Mouse (Mus musculus): ENCODE data around the gene Trim17.
A peak's percentile ranks its signal among the peaks of the same experiment; 100 is the strongest.

Gene Trim17

DNA sequence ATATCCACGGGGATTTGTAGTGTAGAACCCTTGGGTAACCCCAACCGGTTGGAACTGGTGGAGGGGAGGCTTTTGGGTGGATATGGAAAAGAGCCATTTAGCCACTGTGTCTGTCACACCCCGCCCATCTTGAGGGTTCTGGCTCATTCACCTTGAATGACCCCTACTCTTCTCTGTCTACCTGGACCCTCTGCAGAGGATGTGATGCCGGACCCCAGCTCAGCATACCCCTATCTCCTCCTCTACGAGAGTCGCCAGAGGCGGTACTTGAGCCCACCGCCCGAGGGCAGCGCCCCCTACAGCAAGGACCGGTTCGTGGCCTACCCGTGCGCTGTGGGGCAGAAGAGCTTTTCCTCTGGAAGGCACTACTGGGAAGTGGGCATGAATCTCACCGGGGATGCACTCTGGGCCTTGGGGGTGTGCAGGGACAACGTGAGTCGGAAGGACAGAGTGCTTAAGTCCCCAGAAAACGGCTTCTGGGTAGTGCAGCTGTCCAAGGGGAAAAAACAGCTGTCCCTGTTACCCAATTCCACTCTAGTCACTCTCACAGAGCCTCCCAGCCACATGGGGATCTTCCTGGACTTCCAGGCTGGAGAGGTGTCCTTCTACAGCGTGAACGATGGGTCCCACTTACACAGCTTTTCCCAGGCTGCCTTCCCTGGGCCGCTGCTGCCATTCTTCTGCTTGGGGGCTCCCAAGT is 16.5 kb downstream of the Trim17 start:
- DNase-seq, result no peak

DNA sequence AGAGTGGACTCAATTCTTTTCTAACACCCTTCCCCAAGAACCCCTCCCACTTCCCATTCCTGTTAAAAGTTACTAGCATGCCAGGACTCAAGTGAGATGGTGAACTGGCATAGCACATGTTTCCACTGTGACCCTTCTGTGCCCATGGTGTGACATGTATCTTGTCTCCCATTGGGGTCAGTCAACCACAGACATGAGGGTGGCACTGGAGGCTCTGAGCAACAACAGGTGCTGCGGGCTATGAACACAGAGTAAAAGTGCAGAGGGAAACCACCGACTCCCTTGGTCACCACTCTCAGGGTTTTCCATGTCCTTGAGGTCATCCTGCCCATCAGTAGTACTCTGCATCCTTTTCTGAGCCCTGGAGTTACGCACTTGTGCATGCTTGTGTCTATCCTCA is 17.3 kb downstream of the Trim17 start:
- DNase-seq, result no peak

DNA sequence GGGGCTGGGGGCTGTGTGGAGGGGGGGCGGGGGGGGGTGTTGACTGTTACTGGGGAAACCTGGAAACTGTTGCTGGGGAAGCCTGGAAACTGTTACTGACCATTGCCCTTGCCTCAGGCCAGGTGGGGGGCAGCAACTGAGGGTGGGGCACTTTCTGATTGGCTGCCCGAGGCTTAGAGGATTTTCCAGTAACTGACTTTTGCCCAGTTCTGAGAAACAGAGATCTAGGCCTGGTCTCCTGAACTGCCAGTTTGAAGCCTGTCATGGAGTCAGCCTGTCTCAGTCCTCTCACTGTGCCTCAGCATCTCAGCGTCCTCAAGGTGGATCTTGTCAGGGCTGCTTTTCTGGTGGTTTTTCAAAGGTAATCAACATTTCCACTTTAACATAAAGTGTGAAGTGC is 19.9 kb downstream of the Trim17 start:
- DNase-seq, result no peak

DNA sequence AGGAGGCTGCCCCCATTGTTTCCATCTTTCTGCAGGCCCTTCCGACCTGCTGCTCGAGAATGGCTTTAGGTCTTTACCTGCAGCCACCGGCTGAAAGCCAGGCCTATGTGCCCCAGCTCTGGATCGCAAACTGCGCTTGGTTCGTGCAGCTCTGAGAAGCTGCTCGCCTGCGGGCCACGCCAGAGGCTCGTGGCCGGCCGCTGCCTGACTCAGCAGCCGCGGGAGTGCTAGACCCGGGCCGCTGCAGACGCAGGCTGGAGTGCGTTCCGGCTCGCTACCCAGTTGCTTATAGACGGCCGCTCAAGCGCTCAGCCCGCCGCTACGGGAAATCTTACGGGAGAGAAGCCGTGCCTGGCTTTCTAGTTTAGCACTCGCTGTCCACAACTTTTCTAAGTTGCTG is 22.7 kb downstream of the Trim17 start:
- no peak for DNase-seq

DNA sequence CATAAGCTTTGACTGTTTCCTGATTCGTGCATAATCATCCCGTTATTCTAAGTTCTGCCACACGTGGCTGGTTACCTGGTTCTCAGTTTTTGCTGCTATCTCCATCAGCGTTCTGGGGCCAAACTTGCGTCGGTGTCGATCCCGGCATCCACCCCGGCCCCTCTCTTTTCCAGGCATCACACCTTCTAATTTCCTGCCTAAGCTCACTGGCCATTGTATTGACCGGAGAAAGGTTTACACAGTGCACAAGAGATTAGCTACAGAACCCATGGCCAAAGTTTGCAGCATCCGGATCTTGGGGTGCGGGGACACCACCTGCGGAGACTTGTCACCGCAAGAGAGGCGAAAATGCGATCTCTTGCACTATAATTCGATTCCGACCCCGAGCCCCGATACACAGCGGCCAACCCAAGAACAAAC is 23.1 kb downstream of the Trim17 start:
- DNase-seq, result no peak

DNA sequence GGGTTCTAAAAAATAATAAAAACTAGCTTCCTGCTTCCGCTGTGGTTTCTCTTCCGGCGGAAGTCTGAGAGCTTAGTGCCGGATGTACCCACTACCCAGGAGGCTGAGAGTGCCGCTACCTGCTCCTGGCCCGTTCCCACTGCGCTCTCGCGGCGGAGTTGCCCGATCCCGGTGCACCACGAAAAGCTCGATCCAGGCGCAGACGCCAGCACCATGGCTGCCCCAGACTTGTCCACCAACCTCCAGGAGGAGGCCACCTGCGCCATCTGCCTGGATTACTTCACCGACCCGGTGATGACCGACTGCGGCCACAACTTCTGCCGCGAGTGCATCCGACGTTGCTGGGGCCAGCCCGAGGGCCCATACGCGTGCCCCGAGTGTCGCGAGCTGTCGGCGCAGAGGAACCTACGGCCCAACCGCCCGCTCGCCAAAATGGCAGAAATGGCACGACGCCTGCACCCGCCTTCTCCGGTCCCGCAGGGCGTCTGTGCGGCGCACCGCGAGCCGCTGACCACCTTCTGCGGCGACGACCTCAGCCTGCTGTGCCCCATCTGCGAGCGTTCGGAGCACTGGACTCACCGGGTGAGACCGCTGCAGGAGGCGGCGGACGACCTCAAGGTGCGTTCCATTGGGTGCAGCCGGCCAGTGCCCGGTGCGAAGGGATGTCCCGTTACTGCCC is 23.7 kb downstream of the Trim17 start, which contains the start of gene Trim11:
Gene Trim11, plus strand, starts transcription at position 67 of the 679 bp plus-strand sequence.
- peak; percentile 55 for DNase-seq

DNA sequence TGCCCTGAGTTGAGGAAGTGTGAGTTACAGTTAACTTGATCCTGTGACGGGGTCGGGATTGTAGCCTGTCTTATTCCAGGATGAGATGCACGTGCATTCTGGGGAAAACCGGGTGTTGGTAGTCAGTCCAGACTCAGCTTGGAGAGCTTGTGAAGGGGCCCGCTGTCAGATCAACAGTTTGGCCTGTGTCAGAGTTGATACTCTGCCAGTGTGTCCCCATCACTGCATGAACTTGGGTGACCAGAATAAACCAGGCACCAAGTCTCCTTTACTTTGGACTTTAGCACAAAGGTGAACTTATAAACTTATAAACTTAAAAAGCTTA is 24.2 kb downstream of the Trim17 start:
- DNase-seq, result no peak

DNA sequence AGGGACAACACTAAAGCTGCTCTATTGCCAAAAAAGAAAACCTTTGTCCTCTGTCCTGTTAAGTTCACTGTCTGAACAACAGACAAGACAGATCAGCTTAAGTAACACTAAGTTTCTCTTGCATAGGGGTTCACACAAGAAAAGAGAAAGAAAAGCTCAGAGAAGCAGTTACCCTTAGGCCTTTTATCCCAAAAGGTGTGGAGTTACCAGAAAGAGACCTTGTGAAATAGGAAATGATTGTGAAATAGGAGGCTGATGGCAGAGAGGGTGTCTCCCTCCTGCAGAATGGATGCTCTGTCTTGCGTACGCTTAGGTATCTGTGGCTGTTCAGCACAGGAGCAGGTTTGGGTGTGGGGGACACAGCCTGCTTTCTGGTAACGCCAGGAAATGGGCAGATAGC is 24.7 kb downstream of the Trim17 start:
- no peak for DNase-seq

DNA sequence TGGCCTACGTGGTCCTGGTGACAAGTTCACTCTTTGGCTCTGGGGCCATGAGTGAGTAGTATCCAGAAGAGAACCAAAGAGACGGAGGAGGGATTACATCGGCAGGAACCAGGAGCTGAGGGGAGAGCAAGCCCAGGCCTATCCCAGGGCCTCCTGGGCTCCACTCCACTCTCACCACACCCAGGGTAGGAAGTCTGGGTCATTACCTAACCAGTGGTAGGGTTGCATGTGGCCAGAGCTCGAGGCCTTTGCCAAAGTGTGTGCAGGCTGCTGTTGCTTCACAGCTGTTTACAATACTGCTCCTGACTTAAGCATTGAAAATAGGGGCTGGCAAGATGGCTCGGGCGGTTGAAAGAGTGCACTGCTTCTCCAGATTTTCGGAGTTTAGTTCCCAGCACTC is 25.2 kb downstream of the Trim17 start:
- DNase-seq, result no peak

DNA sequence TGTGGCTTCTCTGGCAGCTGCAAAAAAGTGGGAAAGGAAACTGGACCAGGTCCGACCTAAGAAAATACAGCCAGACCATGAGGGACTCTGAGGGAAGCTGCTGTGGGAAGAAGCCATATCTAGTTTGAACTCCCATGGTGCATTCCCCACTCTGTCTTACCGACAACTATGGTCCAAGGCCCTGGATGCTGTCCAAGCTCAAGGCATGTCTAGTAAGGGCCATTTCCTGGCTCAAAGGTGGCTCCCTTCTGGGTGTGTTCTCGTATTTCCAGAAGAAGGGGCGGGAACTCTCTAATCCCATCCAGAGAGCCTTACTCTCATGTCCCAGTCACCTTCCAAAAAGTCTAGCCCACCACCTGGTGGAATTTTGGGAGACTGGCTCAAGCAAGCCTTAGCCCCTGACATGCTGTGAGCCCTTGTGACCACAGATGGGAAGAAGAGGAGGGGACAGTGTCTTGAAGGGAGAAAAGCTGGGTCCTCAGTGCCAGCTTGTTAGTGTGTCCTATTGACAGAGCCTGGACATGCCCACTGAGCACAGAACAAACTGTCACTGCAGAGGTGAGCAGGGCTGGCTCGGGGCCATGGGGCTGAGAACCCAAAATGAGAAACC is 26.0 kb downstream of the Trim17 start:
- no peak for DNase-seq

DNA sequence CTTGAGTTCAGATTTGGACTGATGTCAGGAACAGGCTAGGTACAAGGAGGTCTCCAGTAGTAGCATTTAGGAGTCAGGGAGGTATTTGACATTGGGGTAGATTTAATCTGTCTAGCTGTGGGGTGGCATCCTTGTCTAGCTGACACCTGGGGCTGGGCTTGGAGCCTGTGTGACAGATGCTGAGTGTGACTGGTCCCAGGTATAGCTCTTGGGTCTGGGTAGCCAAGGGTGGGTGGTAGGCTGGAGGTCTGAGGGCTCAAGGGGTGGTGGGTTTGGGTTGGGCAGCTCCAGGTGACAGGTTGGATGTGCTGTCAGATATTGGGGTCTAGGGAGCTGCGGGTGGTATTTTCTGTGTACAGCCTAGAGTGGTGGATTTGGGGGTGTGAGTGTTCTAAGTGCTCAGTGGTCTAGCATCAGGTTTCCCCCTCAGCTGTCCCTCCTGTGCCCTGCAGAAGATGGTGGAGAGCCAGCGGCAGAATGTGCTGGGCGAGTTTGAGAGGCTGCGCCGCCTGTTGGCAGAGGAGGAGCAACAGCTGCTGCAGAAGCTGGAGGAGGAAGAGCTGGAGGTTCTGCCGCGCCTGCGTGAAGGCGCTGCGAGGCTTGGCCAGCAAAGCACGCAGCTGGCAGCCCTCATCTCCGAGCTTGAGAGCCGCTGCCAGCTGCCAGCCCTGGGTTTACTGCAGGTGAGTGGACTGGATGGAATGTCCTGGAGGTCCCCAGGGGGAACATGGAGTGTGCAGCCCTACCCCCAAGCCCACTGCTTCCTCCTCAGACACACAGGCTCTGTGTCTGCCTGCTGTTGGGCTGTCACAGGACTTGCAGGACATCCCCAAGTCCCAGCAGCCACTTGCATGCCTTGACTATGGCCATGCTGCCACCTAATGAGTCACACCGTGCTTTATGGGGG is 27.3 kb downstream of the Trim17 start:
- DNase-seq, result peak; percentile 81

DNA sequence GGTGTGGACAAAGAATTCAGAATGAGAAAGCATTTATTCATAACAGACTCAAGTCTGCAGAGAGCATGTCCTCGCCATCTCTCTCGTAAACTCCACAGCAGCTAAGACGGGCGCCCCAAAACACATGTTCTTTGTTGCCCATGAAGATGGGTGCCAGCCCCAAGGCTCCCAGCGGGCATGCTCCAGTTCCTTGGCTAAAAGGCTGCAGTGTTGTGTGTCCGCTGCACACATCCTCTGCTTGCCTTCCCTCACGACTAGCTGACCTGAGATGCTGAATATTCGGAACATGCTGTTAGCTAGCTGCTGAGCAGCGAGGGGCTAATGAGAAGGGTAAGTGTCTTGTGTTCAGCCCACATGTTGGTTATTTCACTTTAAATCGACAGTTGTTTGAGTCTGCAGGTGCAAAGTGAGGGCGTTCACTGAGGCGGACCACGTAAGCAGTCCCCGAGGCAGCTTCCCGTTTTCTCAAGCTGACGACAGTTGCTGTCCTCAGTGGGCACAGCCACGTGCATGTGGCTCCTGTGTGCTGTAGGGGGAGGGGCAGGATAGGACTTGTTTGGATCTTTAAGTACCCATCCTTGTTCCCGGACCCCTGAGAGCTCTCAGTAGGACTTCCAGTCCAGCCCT is 28.1 kb downstream of the Trim17 start:
- DNase-seq, result no peak

DNA sequence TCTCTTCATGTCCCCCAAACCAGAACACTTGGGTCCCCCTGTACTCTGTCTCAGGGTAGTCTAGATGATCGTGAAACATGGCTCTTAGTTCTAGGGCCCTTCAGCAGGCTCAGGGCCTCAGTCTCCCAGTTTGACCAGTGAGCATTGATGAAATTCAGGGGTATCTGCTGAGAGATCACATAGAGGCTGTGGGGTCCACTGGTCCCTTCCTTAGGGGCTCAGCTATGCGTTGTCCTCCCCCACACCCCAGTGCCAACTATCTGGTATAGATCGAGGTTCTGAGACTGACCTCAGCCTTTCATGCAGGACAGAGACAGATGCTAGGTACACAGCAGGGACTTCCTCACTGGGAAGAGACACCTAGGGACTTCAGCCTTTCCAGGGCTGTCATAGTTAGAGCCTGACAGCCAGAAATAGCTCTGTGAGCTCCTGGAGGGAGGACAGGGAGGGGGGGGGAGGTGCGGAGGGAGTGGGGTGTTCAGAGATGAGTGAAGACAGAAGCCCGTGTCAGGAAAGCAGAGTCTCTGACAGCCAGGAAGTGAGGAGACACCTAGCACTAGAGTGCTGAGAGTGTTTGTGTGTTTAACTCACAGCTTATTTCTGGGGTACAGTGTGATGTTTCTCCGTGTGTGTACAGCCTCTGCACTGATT is 29.3 kb downstream of the Trim17 start:
- DNase-seq, result no peak

DNA sequence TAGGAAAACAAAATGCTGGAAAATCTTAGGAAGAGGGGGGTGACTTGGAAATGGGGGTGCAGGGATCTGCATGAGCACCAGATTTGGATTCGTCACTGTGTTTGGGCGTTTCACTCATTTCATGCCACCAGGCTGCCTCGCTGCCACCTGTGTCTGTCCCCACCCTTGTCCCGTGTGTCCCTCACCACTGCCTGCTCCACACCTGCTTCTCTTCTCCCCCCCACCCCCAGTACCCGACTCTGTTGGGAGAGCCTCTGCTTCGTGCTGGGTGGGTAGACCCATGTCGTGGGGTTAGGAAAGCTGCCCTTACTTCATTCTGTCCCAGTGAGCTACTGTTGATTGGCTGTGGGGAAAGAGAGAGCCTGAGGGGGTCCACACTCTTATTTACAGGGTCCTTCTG is 30.2 kb downstream of the Trim17 start:
- no peak for DNase-seq

DNA sequence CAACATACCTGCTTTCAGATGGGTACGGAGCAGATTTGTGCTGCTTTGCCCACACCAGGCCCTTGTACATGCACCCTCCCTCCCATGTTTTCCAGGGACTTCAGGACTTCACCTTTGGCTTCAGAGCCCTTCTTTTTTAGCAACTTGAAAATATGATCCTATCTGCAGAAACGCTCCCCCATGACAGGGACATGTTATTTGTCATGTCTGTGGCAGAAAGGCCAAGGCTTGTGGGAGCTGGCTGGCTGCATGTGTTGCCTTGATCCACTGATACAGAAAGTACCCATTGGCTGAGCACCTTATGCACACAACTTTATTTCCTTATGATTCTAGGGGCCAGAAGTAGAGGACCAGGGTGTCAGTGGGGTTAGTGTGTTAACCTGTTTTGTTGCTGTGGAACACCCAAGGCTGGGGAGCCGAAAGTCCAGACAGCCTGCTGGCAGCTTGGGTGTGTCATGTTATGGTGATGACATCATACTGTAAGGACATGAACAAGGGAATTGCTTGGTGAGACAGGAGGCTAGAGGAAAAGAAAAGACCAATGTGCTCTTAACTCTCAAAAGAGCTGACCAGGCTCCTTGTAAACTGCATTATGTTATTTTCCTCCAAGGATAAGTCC is 30.9 kb downstream of the Trim17 start:
- no peak for DNase-seq

DNA sequence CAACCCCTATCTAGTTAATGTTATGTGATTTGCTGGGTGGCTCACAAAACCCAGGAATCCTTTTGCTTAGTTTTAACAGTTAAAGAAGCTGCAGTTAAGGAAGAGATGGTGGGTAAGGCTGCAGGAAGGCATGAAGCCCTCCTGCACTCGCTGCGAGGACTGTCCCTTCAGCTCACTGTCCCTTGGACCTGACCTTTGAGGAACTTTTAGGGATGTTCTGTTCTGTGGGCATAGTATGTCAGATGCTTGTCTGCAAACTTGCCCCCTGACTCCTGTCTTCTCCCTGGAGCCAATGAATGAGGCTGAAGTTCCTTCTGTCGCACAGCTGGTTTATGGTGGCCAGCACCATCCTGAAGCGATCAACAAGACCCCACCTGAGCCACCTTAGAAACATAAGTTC is 34.7 kb downstream of the Trim17 start:
- no peak for DNase-seq

DNA sequence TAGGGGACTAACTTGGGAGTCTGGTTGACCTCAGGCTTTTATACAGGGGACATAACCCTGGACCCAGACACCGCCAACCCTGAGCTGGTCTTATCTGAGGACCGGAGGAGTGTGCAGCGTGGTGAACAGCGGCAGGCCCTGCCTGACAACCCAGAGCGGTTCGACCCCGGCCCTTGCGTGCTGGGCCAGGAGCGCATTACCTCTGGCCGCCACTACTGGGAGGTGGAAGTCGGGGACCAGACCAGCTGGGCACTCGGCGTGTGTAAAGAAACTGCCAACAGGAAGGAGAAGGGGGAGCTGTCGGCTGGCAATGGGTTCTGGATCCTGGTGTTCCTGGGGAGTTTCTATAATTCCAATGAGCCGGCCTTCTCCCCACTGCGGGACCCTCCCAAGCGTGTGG is 35.7 kb downstream of the Trim17 start:
- no peak for DNase-seq

DNA sequence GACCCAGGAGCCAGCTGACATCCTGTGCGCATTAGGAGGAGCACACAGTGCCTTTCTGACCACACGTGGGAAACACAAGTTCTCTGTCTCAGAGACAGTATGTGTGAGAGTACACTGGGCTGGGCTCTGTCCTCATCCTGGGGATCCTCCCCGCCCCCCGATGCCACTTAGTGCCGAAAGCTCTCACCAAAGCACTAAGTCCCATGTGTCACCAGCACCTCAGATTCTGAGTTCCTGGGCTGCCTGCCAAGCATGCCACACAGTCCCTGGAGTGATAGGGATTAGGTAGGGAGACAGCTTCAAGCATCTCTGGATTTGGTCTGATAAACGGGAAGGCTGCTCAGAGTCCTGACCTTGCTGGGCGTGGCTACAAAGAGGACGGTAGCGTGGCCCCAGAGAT is 36.3 kb downstream of the Trim17 start:
- DNase-seq, result peak; percentile 56

DNA sequence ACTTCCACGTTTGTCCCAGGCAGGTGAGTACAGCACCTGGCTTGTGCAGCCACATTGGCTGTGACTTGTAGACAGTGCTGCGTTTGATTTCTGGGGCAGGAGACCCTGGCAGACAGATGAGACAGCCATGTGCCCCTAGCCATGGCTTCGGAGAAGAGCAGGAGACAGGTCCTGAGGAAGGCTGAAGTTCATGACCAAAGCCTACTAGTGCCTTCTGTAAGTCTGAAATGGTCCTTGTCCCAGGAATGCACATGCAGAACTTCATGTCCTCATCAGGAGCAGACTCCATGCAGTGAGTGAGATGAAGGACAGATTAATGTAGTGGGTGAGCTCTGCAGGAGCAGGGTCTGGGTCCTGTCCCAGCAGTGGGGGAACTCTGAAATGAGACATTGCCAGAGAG is 37.4 kb downstream of the Trim17 start:
- no peak for DNase-seq

DNA sequence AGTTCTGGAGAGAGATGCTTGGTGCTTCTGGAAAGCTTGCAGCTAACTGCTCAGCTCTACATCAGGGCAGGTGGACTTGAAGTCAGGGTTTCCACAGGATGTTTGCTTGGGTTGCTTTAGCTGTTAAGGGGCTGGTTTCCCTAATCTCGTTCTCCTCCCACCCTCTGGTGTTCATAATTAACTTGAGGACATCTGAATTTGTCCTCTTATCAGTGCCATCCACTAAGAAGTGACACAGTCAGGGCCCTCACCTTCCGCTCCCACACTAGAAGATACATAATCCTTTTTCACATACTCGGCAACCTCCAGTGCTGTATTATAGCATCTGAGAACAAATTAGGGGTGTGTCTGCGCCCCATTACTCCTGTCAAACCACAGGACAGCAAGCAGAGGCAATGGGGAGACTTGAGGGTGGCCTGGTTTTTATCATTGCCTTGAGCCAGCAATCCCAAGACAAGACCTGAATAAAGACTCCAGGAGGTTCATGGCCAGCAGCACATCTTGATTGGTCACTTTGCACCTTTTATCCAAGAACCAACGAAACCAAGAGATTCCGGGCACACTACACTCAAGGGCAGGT is 38.7 kb downstream of the Trim17 start:
- DNase-seq, result no peak

DNA sequence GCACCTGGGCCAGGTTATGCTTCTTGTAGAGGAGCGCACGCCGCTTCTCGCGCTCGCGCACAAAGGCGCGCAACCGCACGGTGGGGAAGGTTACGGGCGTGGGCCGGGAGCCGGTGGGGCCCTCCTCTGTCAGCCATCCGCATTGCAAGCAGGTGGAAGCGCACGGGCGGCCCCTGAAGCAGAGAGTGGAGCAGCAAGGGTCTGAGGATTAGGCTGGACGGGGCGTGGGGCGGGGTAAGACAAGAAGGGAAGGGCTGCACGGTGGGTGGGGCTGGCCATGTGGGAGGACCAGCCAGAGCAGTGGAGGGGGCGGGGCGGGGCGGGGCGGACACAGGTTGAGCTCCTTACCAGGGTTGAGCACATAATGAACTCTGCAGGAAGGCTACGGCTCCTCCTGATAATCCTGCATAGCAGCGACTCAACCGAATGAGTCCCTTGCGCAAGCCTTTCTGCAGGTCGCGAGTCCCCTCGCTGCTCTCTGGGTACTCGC is 39.9 kb downstream of the Trim17 start:
- DNase-seq, result peak; percentile 60
